In the genomic region with DNA sequence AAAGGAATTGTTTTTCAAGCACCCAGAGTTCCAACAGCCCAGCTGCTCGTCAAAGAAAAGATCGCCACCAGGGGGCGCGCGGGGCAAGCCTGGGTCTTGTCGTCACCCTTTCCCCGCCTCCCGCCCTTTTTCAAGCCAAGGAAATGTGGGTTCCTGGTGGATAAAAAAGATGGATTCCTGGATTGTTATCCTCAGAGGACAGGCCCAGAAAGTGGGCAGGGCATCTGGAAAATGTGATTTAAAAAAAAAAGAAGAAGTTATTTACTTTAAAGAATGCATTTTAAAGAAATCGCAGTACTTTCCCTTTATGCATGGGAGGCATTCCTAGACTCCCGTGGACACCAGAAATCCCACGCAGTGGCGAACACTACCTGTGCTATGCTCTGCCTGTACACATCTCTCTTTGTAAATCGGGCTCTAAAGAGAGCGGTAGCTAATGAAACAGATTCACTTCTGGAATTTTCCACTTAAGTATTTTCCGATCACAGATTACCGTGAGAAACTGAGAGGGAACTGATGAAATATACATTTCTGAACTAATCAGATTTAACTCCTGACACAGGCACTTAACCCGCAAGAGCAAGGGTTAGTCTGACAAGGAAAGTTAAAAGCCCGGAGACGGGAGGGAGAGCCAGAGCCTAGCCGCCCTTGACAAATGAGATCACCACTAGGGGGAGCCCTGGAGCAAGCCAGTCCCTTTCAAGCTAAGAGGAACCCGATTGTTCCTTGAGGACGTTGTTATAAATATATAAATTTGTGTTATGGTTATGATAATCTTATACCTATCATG, we compare ENCODE assay signal across 8 mouse cellular contexts. TPM values are rescaled to one million over a fixed set of nuclear protein-coding genes. Genes with fewer than 3 reads are reported as not detected.
DNase-seq lines count a peak whose midpoint lies in the region; ATAC-seq and TF ChIP-seq lines count a peak whose summit lies in the region.

No protein-coding gene starts in this region.

- H3K4me2 ChIP-seq in lung, embryonic 15.5 days: peak overlapping the region; percentile 83

- H3K4me1 ChIP-seq in lung, embryonic 15.5 days: peaks cover 6% of the 10 kb centered on the region; the same call in 1 of the 2 replicates
- peaks cover 36% of the 10 kb centered on the region for H3K4me1 ChIP-seq in olfactory bulb, adult 2 months (ENCODE audit: control insufficient read depth, insufficient read depth, low read length)

- H3K27me3 ChIP-seq in lung, embryonic 15.5 days: no peaks in the 10 kb centered on the region

- peak; percentile 72 for DNase-seq in MEL-GATA-1-ER (ENCODE audit: extremely low read depth, low read depth)
- peak; percentile 96 for DNase-seq in cerebellum, adult 8-10 months
- peak; percentile 86 to 94 for DNase-seq in layer of hippocampus, adult 8-10 months (ENCODE audit: low spot score in 2 of 2)
- DNase-seq in thymus, adult 18-20 months: peak; percentile 69 to 70

- ATAC-seq in frontal cortex, adult (ENCODE audit: low TSS enrichment): peak; percentile 48
- peak; percentile 52 to 58; a peak in 3 of 4 replicates for ATAC-seq in hematopoietic stem cell, adult 5-6 weeks (replicated peaks in 1 of 2; ENCODE audit: insufficient read depth in 1 of 2, low FRiP score in 2 of 2, low TSS enrichment in 1 of 2, low read depth in 1 of 2, poor library complexity in 2 of 2, severe bottlenecking in 2 of 2)
- ATAC-seq in lung, embryonic 15.5 days (ENCODE audit: borderline replicate concordance, extremely low read depth, low FRiP score, low TSS enrichment): peak; percentile 53; the same call in 1 of the 2 replicates

- WGBS in lung, embryonic 15.5 days: under 1% methylated on average over 22 of the region's 22 CpGs
- WGBS in olfactory bulb, adult 2 months: under 1% methylated on average over 22 of the region's 22 CpGs

- peak overlapping the region; percentile 40 for H3K9ac ChIP-seq in lung, embryonic 15.5 days

- peak overlapping the region; percentile 89 for H3K27ac ChIP-seq in lung, embryonic 15.5 days
- H3K27ac ChIP-seq in olfactory bulb, adult 2 months (ENCODE audit: insufficient read depth, low read depth, low read length): peak overlapping the region; percentile 76

- H3K9me3 ChIP-seq in lung, embryonic 15.5 days: no peaks in the 10 kb centered on the region

- no peak for TF ChIP-seq POLR2A in olfactory bulb, adult 2 months (IDR thresholded peaks at IDR 0.05; ENCODE audit: insufficient read depth, low read depth, low read length)

- TF ChIP-seq CTCF in olfactory bulb, adult 2 months (IDR thresholded peaks at IDR 0.05; ENCODE audit: insufficient read depth, low read depth, low read length): peak; percentile 81

- no peaks in the 10 kb centered on the region for H3K36me3 ChIP-seq in lung, embryonic 15.5 days

- H3K4me3 ChIP-seq in lung, embryonic 15.5 days: peak overlapping the region; percentile 36
- H3K4me3 ChIP-seq in olfactory bulb, adult 2 months (ENCODE audit: insufficient read depth, low read depth, low read length): no peak overlapping the region

RNA-seq across cellular contexts. Expression of a gene that starts 19.6 kb away (rescaled TPM):
- total RNA-seq in hematopoietic stem cell, adult 5-6 weeks (2017): 17.7 and 21.4 TPM in 2 replicates
- total RNA-seq in layer of hippocampus, adult 8-10 months (2022): 100 to 1,000 TPM; 245 to 269 (median 260) TPM
- polyA plus RNA-seq in lung, embryonic 15.5 days (2015; fragmentation: Nextera tagmentation; extraction: Ambion mirVana): 46.9 and 49.5 TPM in 2 replicates
- not detected in 2 replicates for polyA plus RNA-seq in olfactory bulb, adult 2 months (2012; ENCODE audit: insufficient read depth, insufficient read length, low replicate concordance, missing spikeins)

RNA-seq across cellular contexts. Expression of a gene that starts 20.5 kb away (rescaled TPM):
- total RNA-seq in hematopoietic stem cell, adult 5-6 weeks (2017): not detected in 2 replicates
- total RNA-seq in layer of hippocampus, adult 8-10 months (2022): 1 to 10 TPM; 1.7 to 3.1 (median 2.9) TPM
- polyA plus RNA-seq in lung, embryonic 15.5 days (2015; fragmentation: Nextera tagmentation; extraction: Ambion mirVana): 0.06 and 0.20 TPM in 2 replicates
- not detected in 2 replicates for polyA plus RNA-seq in olfactory bulb, adult 2 months (2012; ENCODE audit: insufficient read depth, insufficient read length, low replicate concordance, missing spikeins)

RNA-seq across cellular contexts. Expression of a gene that starts 41.7 kb away (rescaled TPM):
- total RNA-seq in hematopoietic stem cell, adult 5-6 weeks (2017): 19.4 and 24.1 TPM in 2 replicates
- total RNA-seq in layer of hippocampus, adult 8-10 months (2022): 10 to 100 TPM; 23.1 to 38.1 (median 30.3) TPM
- polyA plus RNA-seq in lung, embryonic 15.5 days (2015; fragmentation: Nextera tagmentation; extraction: Ambion mirVana): 3.3 and 4.1 TPM in 2 replicates
- not detected in 2 replicates for polyA plus RNA-seq in olfactory bulb, adult 2 months (2012; ENCODE audit: insufficient read depth, insufficient read length, low replicate concordance, missing spikeins)

RNA-seq across cellular contexts. Expression of a gene that starts 42.2 kb away (rescaled TPM):
- 9.5 and 16.6 TPM in 2 replicates for total RNA-seq in hematopoietic stem cell, adult 5-6 weeks (2017)
- 10 to 100 TPM; 36.9 to 47.4 (median 42.3) TPM for total RNA-seq in layer of hippocampus, adult 8-10 months (2022)
- polyA plus RNA-seq in lung, embryonic 15.5 days (2015; fragmentation: Nextera tagmentation; extraction: Ambion mirVana): 81.1 and 88.7 TPM in 2 replicates
- polyA plus RNA-seq in olfactory bulb, adult 2 months (2012; ENCODE audit: insufficient read depth, insufficient read length, low replicate concordance, missing spikeins): not detected in 2 replicates

RNA-seq across cellular contexts. Expression of a gene that starts 47.1 kb away (rescaled TPM):
- 2.6 and 2.9 TPM in 2 replicates for total RNA-seq in hematopoietic stem cell, adult 5-6 weeks (2017)
- total RNA-seq in layer of hippocampus, adult 8-10 months (2022): under 1 TPM; 0.12 to 0.50 (median 0.30) TPM
- polyA plus RNA-seq in lung, embryonic 15.5 days (2015; fragmentation: Nextera tagmentation; extraction: Ambion mirVana): 0.25 and 1.3 TPM in 2 replicates
- not detected in 2 replicates for polyA plus RNA-seq in olfactory bulb, adult 2 months (2012; ENCODE audit: insufficient read depth, insufficient read length, low replicate concordance, missing spikeins)

Comparison
In these comparisons a context has a peak if more than half of its experiments do, and no peak if none do; other contexts are left out.
1. RNA of a gene that starts 19.6 kb away (total RNA-seq): 245 to 269 TPM in layer of hippocampus, adult 8-10 months; 17.7 to 21.4 TPM in hematopoietic stem cell, adult 5-6 weeks; every median in the first group is over 10 times any median in the second.
2. Peak in every context shown above with its lines, with median percentiles within 50 percentile points of each other: DNase-seq and ATAC-seq.